Mouse (Mus musculus): ENCODE measurements around the gene Pklr.

Pklr gene

GRCm38 (mm10) chr3:89164506-89165267 lies 28.7 kb downstream of the Pklr start, which contains the start of gene Clk2:
TSS of gene Clk2 (plus strand) at chr3:89164795.
- peak; percentile 95 to 97 for DNase-seq

DNA sequence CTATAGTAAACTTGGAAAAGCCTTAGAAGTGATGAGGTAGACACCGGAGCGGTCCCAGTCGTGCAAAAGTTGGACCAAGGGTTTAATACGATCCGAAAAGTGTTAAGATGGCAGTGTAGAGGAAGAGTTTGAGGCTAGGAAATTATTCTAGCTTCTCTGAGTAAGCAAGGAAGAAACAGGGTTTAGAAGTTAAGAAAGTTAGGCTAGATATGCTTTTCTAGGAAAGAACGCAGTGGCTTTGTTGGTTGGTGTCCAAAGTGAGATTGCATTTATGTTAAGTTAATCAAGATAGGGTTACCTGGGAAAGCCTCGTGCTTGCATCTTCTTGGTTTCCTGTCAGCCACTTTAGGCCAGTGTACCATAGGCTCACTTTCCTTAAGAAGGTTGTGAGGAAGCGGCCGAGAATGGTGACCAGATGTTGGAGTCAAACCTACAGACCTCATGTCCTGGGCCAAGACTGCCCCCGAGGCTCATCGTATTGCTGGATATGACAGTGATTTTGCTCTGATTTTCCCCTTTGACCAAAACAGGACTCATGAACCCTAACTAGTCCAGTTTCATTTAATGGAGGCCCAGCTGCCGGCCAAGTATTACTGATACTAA lies 29.4 kb downstream of the Pklr start:
- no peak for DNase-seq

- DNase-seq, result no peak
These were observed 31.0 kb downstream of the Pklr start for GRCm38 (mm10) chr3:89166945-89167344.

DNA sequence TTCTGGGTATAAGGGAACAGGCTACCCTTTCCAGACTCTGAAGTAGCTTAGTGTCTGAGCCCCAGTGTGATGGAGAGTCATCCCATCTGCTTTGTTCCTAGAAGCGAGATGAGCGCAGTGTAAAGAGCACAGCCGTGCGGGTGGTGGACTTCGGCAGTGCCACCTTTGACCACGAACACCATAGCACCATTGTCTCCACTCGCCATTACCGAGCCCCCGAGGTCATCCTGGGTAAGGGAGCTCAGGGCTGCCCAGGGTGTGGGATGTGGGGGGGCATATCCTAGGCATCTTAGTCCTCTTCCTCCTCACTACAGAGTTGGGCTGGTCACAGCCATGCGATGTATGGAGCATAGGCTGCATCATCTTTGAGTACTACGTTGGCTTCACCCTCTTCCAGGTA lies 38.9 kb downstream of the Pklr start:
- DNase-seq, result no peak

DNA sequence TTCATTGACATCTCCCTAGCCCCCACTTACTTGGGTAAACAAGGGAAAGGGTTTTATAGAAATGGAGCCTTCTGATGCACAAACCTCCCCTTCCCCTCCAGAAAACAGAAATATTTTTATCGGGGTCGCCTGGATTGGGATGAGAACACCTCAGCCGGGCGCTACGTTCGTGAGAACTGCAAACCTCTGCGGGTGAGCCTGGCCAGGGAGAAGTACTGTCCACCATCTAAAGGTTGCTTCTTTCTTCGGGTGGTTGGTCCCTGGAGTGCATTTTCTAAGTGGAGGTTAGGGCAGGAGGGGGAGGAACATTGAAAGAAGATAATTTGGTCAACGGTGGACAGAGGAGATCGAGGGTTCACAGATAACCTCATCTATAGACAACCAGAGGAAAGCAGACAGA lies 39.6 kb downstream of the Pklr start:
- no peak for DNase-seq

GRCm38 (mm10) chr3:89176421-89176820 lies 40.5 kb downstream of the Pklr start:
- no peak for DNase-seq

GRCm38 (mm10) chr3:89177242-89178106 lies 41.5 kb downstream of the Pklr start, which contains the start of gene Scamp3:
TSS of gene Scamp3 (plus strand) at chr3:89177473.
- peak; percentile 84 to 91 for DNase-seq

GRCm38 (mm10) chr3:89178107-89178385 lies 42.1 kb downstream of the Pklr start:
- no peak for DNase-seq

DNA sequence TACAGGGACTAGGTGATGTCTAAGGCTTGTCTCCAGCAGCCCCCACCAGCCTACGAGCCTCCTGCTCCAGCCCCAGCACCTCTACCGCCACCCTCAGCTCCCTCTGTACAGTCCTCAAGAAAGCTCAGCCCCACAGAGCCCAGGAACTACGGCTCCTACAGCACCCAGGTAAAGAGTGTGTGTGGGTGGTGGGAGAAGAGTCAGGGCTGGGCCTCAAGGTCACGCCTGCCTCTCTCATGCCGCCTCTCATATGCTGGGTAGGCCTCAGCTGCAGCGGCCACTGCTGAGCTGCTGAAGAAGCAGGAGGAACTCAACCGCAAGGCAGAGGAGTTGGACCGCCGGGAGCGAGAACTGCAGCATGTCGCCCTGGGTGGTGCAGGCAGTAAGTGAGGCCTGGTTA lies 43.1 kb downstream of the Pklr start:
- DNase-seq, result peak in 1 of 2 experiments; percentile 23

- DNase-seq, result peak in 1 of 2 experiments; percentile 23
These were observed 46.0 kb downstream of the Pklr start for GRCm38 (mm10) chr3:89181749-89182500.

DNA sequence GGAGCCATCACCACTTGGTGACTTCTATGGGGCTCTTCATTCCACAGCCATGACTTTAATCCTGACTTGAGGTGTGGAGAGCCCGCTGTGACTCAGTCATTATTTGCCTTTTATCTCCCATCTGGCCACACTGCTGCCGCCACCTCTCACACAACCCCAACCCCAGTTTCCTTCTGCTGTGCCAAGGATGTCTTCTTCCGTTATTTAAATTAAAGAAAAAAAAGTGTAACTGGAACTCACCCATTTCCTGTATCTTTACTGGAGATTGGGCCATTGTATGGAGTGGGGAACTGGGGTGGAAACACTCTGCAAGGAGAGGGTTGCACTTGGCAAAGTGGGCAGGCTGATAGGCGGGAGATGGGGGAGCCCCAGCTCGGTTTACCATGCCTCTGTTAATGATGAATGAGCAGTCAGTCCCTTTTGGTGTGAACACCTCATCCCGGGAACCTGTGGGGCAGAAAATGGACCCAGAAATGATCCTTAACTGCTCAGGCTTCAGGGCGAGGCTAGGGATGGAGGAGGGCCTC lies 46.7 kb downstream of the Pklr start:
- DNase-seq, result no peak

- peak; percentile 91 to 93 for DNase-seq
These were observed 47.4 kb downstream of the Pklr start, which contains the start of gene Fam189b for GRCm38 (mm10) chr3:89183058-89183958. TSS of gene Fam189b (plus strand) at chr3:89183143.

GRCm38 (mm10) chr3:89183959-89184315 lies 48.0 kb downstream of the Pklr start:
- DNase-seq, result peak; percentile 57 to 65

- no peak for DNase-seq
These were observed 51.3 kb downstream of the Pklr start for GRCm38 (mm10) chr3:89187197-89187596.

DNA sequence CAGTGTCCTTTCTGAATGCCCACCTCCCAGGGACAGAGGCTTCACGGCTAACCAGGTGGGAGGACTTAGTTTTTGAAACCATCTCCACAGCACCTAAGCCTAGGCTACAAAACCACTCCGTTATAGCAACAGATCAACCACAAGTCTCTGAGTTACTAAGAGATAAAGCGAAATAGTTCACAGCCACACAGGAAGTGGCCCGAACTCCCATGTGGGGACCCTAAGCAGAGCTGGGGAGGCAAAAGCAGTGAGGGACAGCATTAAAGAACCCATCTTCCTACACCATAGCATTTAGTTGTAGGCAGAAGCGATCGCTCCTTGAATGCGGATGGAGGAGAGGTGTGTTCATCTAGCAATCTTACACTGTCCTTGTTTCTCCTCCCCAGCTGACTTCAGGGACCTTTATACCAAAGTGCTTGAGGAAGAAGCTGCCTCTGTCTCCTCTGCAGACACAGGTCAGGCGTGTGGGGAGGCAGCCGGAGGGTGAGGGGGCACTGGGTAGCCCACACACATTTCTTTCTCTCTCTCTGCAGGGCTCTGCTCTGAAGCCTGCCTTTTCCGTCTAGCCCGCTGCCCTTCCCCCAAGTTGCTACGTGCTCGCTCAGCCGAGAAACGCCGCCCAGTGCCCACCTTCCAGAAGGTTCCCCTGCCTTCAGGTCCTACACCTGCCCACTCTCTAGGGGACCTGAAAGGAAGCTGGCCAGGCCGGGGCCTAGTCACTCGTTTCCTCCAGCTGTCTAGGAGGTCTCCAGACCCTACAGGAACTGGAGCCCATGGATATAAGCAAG lies 51.9 kb downstream of the Pklr start:
- DNase-seq, result no peak

- no peak for DNase-seq
These were observed 52.5 kb downstream of the Pklr start for GRCm38 (mm10) chr3:89188478-89188875.

GRCm38 (mm10) chr3:89190436-89190835 lies 54.5 kb downstream of the Pklr start:
- DNase-seq, result no peak

DNA sequence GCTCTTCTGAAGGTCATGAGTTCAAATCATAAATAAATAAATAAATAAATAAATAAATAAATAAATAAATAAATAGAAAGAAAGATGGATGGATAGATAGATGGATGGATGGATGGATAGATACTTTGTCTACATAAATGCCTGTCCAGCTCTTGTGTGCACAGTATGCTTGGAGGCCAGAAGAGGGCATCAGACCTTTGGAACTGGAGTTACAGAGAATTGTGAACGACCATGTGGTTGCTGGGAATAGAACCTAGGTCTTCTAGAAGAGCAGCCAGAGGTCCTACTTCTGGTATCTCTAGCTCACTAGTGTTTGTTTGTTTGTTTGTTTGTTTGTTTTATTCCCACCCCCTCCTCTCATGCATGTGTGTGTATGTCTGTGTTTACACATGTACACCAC lies 57.4 kb downstream of the Pklr start:
- DNase-seq, result no peak

- DNase-seq, result no peak
These were observed 57.9 kb downstream of the Pklr start for GRCm38 (mm10) chr3:89193853-89194252.

Data from cerebellum, postnatal 25 days (tissue).